Mouse (Mus musculus) c-Kit-positive CD71-negative TER-119-negative erythroid progenitor cells, embryonic 14.5 days (primary cell): ENCODE measurements at regions not wholly inside any gene's neighbourhood (a gene's known extent, or its start where the extent isn't known, plus 50 kb on each side); places are given as distances from the start of the nearest gene placed in this dataset.

Source experiments
- DNase-seq: peaks from one replicate; pipeline ENCODE4 v3.0.0-alpha.2; 2013; ENCODE audit warnings: low read depth

GRCm38 (mm10) chr14:101382838-101383237, 182.7 kb upstream of the Prr30 start:
- DNase-seq: no peak

DNA sequence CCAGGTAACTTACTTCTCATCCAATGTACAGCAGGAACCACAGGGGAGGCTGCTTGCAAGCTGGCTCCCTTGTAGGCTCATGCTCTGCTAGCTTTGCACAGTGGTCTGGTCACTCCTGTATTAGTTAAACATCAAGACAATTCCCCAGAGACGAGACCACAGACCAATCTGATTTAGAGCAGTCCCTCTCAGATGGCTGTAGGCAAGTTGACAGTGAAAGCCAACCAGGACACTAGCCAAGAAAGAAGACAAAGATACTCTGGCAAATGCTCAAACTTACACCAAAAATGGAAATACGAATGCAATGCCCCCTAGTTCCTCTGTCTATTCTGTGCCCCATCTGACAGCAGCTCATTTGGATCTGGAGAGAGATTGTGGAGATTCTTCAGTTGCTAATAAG, 181.8 kb upstream of the Prr30 start:
- DNase-seq: no peak

- no peak for DNase-seq
Measured at GRCm38 (mm10) chr14:101379663-101380006, 179.5 kb upstream of the Prr30 start.

- peak; percentile 12 for DNase-seq
Measured at GRCm38 (mm10) chr14:101378965-101379662, 179.0 kb upstream of the Prr30 start.

GRCm38 (mm10) chr14:101378545-101378944, 178.4 kb upstream of the Prr30 start:
- no peak for DNase-seq

DNA sequence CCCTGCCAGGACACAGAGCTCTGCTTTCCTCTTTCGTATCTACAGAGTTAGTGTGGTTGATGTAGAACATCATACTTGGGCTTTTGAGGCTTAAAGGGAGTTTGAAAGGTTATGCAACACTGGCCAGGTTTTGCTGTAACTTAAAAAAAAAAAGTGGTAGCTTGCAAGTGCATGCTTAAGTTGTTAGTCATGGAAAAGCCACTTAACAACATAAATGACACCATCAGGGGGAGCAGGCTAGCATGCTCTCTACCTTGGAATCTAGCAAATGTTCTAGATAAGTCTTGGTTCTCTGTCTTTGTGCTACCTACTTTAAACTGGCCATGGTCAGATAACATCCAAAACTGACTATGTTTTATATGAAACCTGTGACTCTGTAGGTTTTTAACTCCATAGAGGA, 176.6 kb upstream of the Prr30 start:
- no peak for DNase-seq

GRCm38 (mm10) chr14:101375833-101376232, 175.7 kb upstream of the Prr30 start:
- no peak for DNase-seq

DNA sequence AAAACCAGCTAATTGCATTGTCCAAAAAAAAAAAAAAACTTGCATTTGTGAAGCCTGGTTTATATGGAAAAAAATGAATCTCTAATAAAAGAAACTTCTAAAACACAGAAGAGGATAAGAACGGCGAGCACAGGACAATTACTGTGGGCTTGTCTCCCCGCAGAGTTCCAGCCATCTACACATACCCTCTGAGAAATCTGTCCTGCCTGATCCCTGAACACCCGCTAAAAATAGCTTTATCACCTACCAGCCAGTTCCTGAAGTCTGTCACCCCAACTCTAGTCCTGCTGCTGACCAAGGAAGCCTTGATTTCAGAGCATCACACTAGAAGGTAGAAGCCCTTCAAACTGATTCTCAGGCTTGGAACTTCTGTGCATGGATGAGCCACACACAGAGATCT, 173.7 kb upstream of the Prr30 start:
- no peak for DNase-seq

GRCm38 (mm10) chr14:101359860-101360259, 159.7 kb upstream of the Prr30 start:
- no peak for DNase-seq

- no peak for DNase-seq
Measured at GRCm38 (mm10) chr14:101353009-101353378, 152.9 kb upstream of the Prr30 start.

GRCm38 (mm10) chr14:101352046-101353008, 152.2 kb upstream of the Prr30 start:
- DNase-seq: no peak

- no peak for DNase-seq
Measured at GRCm38 (mm10) chr14:101340331-101340730, 140.2 kb upstream of the Prr30 start.

GRCm38 (mm10) chr14:101332015-101332414, 131.9 kb upstream of the Prr30 start:
- DNase-seq: no peak

DNA sequence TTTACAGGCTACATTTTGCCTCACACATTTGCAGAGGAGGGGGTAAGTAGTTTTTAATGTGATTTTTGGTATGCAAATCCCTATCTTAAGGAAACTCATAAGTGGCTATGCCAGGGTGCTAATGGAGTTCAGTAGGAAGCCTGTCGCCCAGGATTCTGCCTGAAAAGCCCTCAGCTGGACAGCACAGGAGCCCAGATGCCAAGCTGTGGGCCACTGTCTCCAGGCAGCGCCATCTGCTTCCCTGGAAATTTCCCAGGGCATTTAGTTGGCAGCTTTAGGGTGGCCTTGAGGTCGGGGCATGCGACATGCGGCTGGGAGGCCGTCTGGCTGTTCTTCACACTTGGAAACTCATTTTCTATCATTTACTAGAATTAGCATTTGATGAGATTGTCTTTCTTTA, 127.3 kb upstream of the Prr30 start:
- no peak for DNase-seq

GRCm38 (mm10) chr14:101326477-101326941, 126.4 kb upstream of the Prr30 start:
- DNase-seq: no peak

- DNase-seq: no peak
Measured at GRCm38 (mm10) chr14:101323361-101323760, 123.2 kb upstream of the Prr30 start.

DNA sequence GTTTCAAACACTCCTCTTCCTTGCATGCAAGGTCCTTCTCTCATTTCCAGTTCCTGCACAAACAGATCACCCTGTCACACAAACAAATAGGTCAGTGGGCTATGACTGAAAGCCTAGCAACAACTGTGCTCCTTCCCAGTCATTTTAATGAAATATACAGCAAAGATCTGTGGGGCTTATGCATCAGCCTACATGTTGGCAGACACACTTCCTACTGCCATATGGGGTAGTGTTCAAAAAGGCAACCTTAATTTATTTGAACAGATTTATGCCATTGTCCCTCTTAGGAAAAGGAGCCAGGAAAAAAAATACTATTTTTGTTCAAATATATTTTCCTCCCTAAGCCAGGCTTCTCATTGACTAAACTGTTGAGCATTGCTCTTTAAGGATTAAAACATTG, 107.8 kb upstream of the Prr30 start:
- DNase-seq: no peak

GRCm38 (mm10) chr14:101304487-101305032, 104.4 kb upstream of the Prr30 start:
- DNase-seq: no peak

GRCm38 (mm10) chr14:101297841-101298240, 97.7 kb upstream of the Prr30 start:
- no peak for DNase-seq

DNA sequence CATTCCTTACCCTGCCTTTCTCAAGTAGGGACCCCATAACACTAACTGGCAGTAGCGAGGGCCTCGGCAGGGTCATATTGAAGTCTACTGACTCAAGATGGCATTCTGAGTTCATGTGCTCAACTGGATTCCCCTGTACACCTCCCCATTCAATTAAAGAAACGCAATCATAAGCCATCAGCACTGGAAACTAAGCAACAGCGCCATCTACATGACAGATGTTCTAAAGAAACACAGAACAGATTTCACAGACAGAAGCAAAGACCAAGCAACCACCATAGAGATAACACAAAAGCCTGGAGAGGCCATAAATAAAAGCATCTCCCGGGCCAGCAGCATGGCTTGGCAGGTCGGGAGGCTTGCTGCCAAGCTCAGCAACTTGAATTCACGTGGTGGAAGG, 94.6 kb upstream of the Prr30 start:
- DNase-seq: peak; percentile 4

- no peak for DNase-seq
Measured at GRCm38 (mm10) chr14:101287755-101288154, 87.6 kb upstream of the Prr30 start.

- no peak for DNase-seq
Measured at GRCm38 (mm10) chr14:101269048-101269789, 69.1 kb upstream of the Prr30 start.
